Mouse (Mus musculus) embryonic facial prominence, embryonic 15.5 days (tissue): ENCODE data around the gene Them7. TPM values are rescaled to one million over a fixed set of nuclear protein-coding genes. Genes with fewer than 3 reads are reported as not detected.

Experiments
- ATAC-seq: fragments of 200-750 bp; cut with Nextera tagmentation; 2 replicates; pipeline ENCODE4 v1.8.0; 2017; ENCODE audit warnings: low read depth, moderate TSS enrichment; ENCODE audit not compliant: insufficient number of reproducible peaks, low FRiP score, low TSS enrichment
- H3K27ac ChIP-seq: fragments of 300-500 bp; sonication (generic); replicated peaks from 2 replicates; pipeline ENCODE4 v1.5.1; 2015; ENCODE audit warnings: mild to moderate bottlenecking, inconsistent platforms
- H3K27me3 ChIP-seq: fragments of 300-500 bp; sonication (generic); 2 replicates; pipeline ENCODE4 v1.6.1; 2015; ENCODE audit warnings: inconsistent platforms
- H3K36me3 ChIP-seq: fragments of 300-500 bp; sonication (generic); 2 replicates; pipeline ENCODE4 v1.6.1; 2015; ENCODE audit warnings: mild to moderate bottlenecking, inconsistent platforms
- H3K4me1 ChIP-seq: fragments of 300-500 bp; sonication (generic); 2 replicates; pipeline ENCODE4 v1.6.1; 2015; ENCODE audit warnings: inconsistent platforms
- H3K4me2 ChIP-seq: fragments of 300-500 bp; sonication (generic); replicated peaks from 2 replicates; pipeline ENCODE4 v1.6.1; 2015; ENCODE audit warnings: mild to moderate bottlenecking, inconsistent platforms
- H3K4me3 ChIP-seq: fragments of 300-500 bp; sonication (generic); replicated peaks from 2 replicates; pipeline ENCODE4 v1.5.1; 2015; ENCODE audit warnings: mild to moderate bottlenecking, inconsistent platforms
- H3K9ac ChIP-seq: fragments of 300-500 bp; sonication (generic); 2 replicates; pipeline ENCODE4 v1.6.1; 2015; ENCODE audit warnings: inconsistent platforms
- H3K9me3 ChIP-seq: fragments of 300-500 bp; sonication (generic); replicated peaks from 2 replicates; pipeline ENCODE4 v1.6.1; 2016; ENCODE audit warnings: inconsistent platforms
- WGBS: fragments of 180-500 bp; shearing (Covaris S2); methylation state at CpG from one replicate; pipeline ENCODE4 v1.1.7; 2015; 5-methylcytosine and 5-hydroxymethylcytosine counted together
- polyA plus RNA-seq: library from polyadenylated mRNA; unstranded; fragments of >200 nt; fragmentation: Nextera tagmentation; extraction: Ambion mirVana; gene quantifications from 2 replicates; pipeline ENCODE4 v1.2.1, GENCODE M21; 2015

Them7 gene
- polyA plus RNA-seq, 1 experiment from 2014 or later = 0.48 TPM

DNA sequence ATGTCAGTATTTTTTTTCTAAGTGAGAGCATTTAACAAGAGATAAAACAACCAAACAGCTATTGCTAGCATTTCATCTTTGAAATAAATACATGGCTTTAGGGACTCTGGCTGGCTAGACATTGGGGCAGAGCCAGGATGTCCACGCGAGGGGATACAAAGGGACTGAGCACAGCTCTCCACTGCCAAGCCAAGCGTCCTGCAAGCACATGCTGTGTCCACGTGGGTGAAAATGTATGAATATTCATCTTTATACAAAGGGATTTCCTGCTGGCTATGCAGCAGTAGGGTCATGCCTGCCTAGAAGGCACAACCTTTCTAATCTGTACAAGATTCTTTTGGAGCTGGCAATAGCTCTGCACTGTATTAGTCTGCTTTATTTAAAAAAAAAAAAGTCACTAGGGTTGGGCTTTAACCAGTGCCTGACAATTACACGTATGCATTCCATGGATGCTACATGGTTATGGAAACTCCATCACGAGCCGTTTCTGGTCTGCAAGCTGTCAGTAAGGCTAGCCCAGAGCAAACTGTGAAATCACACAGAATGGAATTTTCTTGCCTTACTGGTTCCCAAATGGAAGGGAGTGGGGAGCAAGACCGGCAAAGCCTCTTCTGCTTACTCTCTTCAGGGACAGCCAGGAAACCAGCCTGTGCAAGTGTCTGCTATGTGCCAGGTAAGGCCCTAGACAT, 192.7 kb downstream of the Them7 start:
- Histone ChIP-seq H3K4me2 (no peak overlapping the region), H3K36me3 (no peaks in the 10 kb centered on the region), H3K9ac (no peak overlapping the region), H3K9me3 (no peaks in the 10 kb centered on the region), H3K27ac (peak overlapping the region; percentile 51; the same call in 1 of the 2 replicates), H3K4me3 (no peak overlapping the region), H3K27me3 (no peaks in the 10 kb centered on the region), H3K4me1 (peaks cover 17% of the 10 kb centered on the region; the same call in 1 of the 2 replicates)
- WGBS = 27% methylated on average over 8 of the region's 8 CpGs
- ATAC-seq = no peak

DNA sequence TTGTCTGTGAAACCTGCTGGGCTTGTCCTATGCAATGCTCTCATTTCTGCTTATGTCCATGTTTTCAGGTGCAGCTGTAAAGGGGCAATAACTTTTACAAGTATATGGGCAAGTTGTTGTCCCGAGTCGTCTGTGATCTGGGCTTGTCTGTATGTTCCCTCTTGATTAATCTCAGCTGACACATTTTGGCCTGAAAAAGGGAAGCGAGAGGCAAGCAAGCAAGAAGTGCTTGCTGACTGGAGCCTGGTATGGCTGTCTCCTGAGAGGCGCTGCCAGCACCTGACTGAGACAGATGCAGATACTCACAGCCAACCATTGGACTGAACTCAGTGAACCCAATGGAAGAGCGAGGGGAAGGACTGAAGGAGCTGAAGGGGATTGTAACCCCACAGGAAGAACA, 193.5 kb downstream of the Them7 start:
- ATAC-seq = no peak
- Histone ChIP-seq H3K4me2 (no peak overlapping the region), H3K4me1 (peaks cover 17% of the 10 kb centered on the region; the same call in 1 of the 2 replicates), H3K9me3 (no peaks in the 10 kb centered on the region), H3K4me3 (no peak overlapping the region), H3K27ac (peak overlapping the region; percentile 51), H3K27me3 (no peaks in the 10 kb centered on the region), H3K36me3 (no peaks in the 10 kb centered on the region), H3K9ac (no peak overlapping the region)
- 59% methylated on average over 5 of the region's 5 CpGs for WGBS

DNA sequence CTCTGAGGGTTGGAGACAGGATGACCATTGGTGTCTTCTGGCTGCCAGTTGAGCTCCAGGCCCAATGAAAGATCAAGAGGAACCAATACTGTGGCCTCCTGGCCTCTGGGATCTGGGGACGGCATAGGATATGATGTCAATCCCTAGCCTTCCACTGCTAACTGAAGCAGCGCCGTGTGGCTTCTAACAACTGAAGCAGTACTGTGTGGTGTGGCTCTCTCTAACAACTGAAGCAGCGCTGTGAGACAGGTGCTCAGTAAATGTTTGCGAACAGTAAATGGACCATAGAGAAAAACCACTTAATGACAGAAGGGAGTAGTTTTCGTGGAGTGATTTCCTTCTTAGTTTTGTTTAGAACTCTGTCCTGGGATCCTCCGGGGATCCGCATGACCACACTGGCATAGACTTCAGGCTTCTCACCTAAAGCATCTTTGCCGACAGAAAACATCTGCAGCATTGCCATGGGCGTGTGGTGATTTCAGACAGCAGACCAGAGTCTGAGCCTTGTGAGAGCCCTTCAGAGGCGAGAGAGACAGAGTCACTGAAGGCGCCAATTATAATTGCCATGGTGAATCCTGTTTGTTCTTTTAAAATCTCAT, 194.6 kb downstream of the Them7 start:
- no peak for ATAC-seq
- H3K27me3 ChIP-seq = no peaks in the 10 kb centered on the region

DNA sequence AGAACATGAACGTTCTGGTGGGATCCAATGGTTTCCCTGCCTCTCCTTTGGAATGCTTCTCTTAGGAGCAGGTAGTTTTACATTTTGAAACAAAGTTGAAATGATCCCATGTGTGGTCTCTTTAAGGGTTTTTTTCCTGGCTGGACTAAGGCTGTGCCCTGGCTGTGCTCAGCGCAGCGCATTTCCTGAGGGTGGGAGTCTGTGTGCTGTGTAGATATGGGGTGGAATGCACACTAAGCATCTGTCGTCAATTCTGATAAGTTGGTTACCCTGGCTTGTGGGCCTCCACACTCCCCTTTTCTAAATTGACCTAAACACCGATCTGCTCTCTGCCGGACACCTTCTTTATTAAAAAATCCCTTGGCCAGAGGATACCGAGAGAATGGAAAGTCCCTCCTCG, 203.3 kb downstream of the Them7 start:
- no peak for ATAC-seq
- Histone ChIP-seq H3K4me1 (0 out of 2 replicates have a peak, but pooled peaks cover 3% of the 10 kb centered on the region), H3K27ac (no peak overlapping the region), H3K4me2 (no peak overlapping the region; the same call in 1 of the 2 replicates), H3K9me3 (no peaks in the 10 kb centered on the region), H3K36me3 (no peaks in the 10 kb centered on the region), H3K9ac (no peak overlapping the region), H3K27me3 (0 out of 2 replicates have a peak, but pooled peaks cover 3% of the 10 kb centered on the region), H3K4me3 (no peak overlapping the region)
- 56% methylated on average over 8 of the region's 8 CpGs for WGBS

More for the DNA sequence above, 194.6 kb downstream of the Them7 start:
- Histone ChIP-seq H3K9ac (no peak overlapping the region), H3K4me1 (peaks cover 17% of the 10 kb centered on the region; the same call in 1 of the 2 replicates), H3K27ac (no peak overlapping the region), H3K9me3 (no peaks in the 10 kb centered on the region), H3K4me3 (no peak overlapping the region), H3K36me3 (no peaks in the 10 kb centered on the region), H3K4me2 (no peak overlapping the region)
- WGBS = 77% methylated on average over 12 of the region's 12 CpGs

DNA sequence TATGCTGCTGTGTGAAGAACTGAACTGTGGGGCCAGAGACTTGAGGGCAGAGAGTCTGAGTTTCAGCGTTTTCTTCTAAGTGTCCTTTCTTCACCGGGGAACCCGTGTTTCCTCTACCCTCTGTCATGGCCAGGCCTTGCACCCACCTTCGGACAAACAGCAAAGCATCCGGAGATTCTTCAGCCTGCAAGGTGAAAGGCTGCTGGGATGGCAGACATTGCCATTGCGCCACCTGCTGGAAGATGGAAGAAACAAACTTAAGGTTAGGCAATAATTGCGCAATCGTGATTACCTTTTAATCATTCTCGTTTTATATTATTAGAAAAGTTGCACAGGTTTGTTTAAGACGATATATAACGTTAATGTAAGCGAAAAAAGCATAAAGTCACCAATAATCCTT, 203.9 kb downstream of the Them7 start:
- no peaks in the 10 kb centered on the region for H3K36me3 ChIP-seq
- 0 out of 2 replicates have a peak, but pooled peaks cover 7% of the 10 kb centered on the region for H3K4me1 ChIP-seq
- 4% methylated on average over 12 of the region's 12 CpGs for WGBS
- H3K27me3 ChIP-seq = 0 out of 2 replicates have a peak, but pooled peaks cover 3% of the 10 kb centered on the region
- H3K9ac ChIP-seq = no peak overlapping the region
- H3K4me3 ChIP-seq = no peak overlapping the region
- H3K4me2 ChIP-seq = no peak overlapping the region; the same call in 1 of the 2 replicates
- no peaks in the 10 kb centered on the region for H3K9me3 ChIP-seq
- no peak for ATAC-seq
- no peak overlapping the region for H3K27ac ChIP-seq

DNA sequence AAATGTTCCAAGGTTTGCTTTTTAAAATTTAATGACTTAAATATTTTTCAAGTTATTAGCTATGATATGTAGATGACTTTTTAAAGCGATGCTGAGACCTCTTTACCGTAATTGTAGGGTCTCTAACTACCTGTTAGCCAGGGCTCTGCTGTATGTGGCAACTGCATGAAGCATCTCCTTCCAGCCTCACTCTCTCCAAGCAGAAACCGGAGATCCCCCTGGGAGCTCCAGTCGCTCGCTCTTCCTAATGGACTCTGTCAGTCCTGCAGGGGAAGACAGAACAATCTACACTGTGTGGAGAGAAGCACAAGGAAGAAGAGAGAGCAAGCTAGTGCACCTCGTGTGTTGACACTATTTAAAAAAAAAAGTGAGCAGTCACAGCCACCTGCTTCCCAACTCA, 204.3 kb downstream of the Them7 start:
- H3K4me3 ChIP-seq = no peak overlapping the region
- H3K9ac ChIP-seq = no peak overlapping the region
- no peak overlapping the region for H3K4me2 ChIP-seq
- H3K36me3 ChIP-seq = no peaks in the 10 kb centered on the region
- H3K27me3 ChIP-seq = 0 out of 2 replicates have a peak, but pooled peaks cover 3% of the 10 kb centered on the region
- ATAC-seq = peak; percentile 27; the same call in 1 of the 2 replicates
- H3K4me1 ChIP-seq = 0 out of 2 replicates have a peak, but pooled peaks cover 11% of the 10 kb centered on the region
- WGBS = 13% methylated on average over 6 of the region's 6 CpGs
- H3K27ac ChIP-seq = no peak overlapping the region
- H3K9me3 ChIP-seq = no peaks in the 10 kb centered on the region

Other genes starting within 250 kb of the Them7 start
- gene Eif3m, start 207.2 kb upstream of the Them7 start, polyA plus RNA-seq = 224 and 229 TPM in 2 replicates
- gene Gm11060, start 132.3 kb upstream of the Them7 start, polyA plus RNA-seq = not detected in 2 replicates
- gene Wt1, start 97.8 kb upstream of the Them7 start, polyA plus RNA-seq = 0.45 and 0.58 TPM in 2 replicates
- gene Rcn1, start 175.0 kb downstream of the Them7 start, polyA plus RNA-seq = 257 and 259 TPM in 2 replicates